Mouse (Mus musculus) left cerebral cortex, postnatal 4 days (tissue): ENCODE results near the gene Tmem254a. TPM values are rescaled to one million over a fixed set of nuclear protein-coding genes. Genes with fewer than 3 reads are reported as not detected.
"Not testable (repeated sequence)": the region's sequence is repeated elsewhere in the genome, so short reads cannot be mapped to it uniquely, and the experiment has no call there.

Source experiments
- DNase-seq: peaks from one replicate; pipeline ENCODE4 v3.0.0-alpha.2; 2022
- intact Hi-C: fragments of 180-260 bp; cut with DNase I; formaldehyde crosslinking; loops from one replicate; pipeline ENCODE4 v1.15.1; 2025
- total RNA-seq, 2 experiments: library from RNA; stranded (reverse); gene quantifications; 2 replicates each; pipeline ENCODE4 v1.2.3; 2021

Gene Tmem254a
- 10 to 100 TPM; 14.9 to 17.5 TPM for total RNA-seq

DNA sequence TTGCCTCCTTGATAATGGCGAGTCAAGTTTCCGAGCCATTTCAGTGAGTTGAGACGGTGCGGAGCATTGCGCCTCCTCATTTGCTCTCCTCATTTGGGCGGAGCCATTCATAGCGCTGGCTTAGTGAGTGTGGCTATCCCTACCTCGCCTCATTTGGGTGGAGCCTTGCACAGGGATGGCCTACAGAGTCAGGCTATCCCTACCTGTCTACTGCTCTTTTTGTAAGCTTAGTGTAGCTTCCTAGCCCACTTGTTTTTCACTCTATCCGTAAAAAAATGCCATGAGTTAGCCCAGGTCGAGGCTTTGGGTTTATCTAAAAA lies at the start of gene Tmem254a:
Tmem254a (minus strand) TSS at position 111 of the 320 bp plus-strand sequence.
- DNase-seq, intact Hi-C loops: not testable (repeated sequence)

DNA sequence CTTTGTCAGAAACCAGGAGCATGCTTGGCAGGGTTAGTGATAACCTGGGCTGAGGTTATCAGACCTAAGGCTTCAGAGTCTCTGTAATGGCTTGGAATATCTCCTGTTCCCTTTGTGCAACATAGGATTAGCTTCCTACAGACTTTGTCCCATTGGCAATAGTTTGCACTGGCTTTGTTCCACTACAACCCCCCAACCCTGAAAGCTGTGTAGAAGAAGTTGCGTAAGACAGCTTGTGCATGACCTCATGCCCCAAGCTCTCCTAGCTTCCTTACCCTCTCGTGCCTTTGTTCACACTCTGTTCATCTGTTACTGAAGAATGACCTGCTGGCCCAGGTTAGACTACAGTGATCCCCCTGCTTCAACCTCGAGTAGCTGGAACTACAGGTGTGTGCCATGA lies 30.4 kb upstream of the Tmem254a start:
- DNase-seq, intact Hi-C loops: not testable (repeated sequence)

DNA sequence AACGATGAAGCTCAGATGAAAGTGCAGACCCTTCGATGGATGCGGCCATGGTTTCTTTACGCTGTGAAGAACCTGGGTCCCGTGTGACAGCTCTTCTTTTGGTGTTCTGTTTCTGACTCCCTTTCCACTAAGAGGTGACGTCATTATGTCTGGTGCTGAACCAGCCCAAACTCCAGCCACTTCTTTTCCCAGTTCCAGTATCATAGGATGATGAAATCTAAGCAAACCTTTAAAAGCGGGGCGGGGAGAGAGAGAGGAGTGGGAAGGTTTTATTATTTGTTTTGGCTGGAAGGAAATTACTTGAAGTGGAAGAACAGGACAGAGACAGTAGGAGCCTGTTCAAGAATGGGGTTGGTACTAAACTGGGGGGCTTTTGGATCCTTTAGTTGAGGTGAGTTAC lies 10.5 kb upstream of the Tmem254a start, which contains the start of gene Cphx1:
Cphx1 (plus strand) TSS at position 301 of the 400 bp plus-strand sequence.
- intact Hi-C loops, DNase-seq: not testable (repeated sequence)

DNA sequence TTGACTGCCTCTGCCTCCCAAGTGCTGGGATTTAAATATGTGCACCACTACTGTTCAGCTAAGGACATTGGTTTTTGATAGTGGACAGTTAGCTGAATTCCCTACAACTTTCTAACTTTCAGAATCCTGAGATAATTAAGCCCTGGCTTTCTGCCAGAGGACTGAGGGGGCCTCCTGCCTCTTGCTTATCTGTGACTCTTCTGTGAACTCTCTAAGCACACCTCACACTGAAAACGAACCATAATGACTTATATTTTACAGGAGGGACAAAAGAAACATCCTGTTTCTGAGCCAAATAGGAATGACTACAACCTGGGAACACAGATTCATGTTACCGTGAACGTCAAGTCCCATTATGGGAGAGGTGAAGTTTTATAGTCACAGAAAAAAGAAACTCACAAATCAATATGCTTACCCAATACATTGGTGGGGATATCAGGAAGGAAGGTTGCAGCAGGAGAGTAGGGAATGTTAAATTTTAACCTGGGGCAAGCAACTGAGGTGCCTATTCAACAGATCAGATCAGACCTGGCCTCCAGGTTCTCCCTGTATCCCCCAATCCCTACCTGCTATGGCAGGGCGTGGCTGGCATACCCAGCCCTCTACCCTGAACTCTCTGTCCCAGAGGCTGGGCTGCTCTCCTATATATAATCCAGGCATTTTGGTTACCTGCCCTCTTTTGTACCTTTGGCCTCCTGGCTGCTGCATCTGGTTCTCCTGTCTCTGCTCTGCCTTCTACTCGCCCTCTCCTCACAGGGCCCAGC lies 9.6 kb upstream of the Tmem254a start:
- intact Hi-C loops, result not testable (repeated sequence)

DNA sequence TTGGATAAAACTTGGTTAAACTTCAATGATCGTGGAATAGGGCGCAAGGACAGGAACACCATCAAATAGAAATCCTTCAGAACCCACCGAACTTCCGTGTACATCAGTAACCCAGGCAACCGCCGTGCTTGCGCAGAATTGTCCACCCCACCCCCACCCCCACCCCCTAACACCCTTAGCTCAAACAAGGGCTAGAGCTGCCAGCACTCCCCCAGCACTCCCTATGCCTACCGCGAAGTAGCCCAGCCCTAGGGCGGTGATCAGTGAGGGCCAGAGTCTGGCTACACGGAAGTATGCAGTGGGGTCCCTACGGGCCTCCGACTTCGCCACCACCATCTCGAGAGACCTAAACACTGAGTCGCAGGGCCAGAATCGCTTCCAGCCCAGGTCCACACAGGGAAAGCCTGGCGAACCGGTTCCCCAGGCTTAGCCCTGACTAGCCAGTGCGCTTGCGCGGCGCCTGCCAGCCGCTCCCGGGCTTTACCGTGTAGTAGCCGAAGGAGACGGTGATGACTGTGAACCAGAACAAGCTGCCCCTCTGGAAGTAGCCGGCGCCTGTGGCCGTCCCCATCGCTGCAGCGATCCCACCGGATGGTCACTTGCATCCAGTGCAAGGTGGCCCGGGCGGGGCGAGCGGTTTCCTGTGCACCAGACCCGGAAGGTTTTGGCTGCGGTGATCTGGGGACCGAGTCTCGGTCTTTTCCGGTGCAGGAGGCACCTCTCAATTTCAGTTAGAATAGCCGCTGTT lies 484 bp downstream of the Tmem254a start:
- not testable (repeated sequence) for DNase-seq

More for the DNA sequence above, 9.6 kb upstream of the Tmem254a start:
- not testable (repeated sequence) for DNase-seq

DNA sequence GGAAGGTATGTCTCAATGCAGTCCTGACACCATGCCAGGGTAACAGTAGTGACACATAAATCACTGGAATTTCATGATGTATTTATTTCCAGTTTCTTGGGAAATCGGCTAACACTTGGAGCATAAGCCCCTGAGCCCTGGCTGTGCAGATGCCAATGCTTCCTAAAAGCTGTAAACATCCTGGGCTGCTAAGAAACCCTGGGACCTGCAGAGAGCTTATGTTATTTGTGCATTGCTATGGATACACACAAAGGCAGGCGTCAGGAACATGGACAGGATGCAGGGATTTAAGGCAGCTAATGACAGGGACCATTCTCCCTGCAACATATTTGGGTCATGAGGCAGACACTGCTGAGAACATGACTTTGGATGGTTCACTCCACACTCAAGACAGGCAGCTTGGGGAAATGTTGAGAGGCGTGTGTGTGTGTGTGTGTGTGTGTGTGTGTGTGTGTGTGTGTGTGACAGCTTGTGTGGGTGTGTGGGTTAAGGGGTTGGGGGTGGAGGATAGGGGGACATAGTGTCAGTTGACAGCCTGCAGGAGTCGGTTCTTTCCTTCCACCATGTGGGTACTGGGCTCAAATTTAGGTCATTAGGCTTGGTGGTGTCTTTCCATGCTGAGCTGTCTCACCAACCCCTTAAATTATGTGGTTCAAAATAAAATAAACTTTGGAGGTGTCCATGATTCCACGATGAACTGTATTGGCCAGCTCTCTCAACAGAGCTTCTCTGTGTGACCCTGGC lies 8.9 kb downstream of the Tmem254a start:
- intact Hi-C loops, DNase-seq: not testable (repeated sequence)

More for the DNA sequence above, 484 bp downstream of the Tmem254a start:
- intact Hi-C loops, result not testable (repeated sequence)

DNA sequence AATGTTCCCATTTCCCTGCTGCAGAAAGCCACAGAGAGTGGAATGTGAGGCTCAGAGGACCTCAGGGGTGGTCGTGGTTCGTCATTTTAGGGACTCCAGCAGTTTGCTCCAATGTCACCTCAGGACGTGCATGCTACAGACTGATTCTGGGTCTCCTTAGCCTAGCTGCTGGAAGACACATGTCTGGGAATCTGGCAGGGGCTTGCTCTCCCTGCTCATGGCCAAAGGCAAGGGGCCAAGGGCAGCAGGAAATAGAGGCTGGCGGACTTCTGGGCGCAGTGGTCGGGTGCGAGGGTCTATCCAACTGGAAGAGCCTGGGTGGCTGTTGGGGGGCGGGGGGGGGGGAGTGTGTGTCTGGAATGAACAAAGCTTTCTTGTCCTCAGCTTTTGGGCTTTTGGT lies 18.5 kb downstream of the Tmem254a start:
- intact Hi-C loops, DNase-seq: not testable (repeated sequence)

DNA sequence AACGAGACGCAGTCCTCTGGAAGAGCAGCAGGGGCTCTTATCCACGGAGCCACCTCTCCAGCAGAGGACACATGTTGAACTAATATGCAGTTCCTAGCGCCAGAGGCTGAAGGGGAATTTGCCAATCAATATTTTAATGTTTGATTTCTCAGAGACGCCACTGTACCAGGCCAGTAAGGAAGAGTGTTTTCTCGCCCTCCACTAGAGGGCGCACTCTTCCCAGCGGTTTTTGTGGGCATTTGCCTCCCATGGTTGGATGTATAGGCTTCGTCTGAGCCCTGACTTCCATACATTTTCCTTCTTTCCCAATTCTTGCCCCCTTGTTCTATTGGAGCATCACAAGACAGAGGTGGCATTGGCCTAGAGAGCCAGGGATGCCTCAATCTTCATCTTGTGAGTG lies 20.2 kb downstream of the Tmem254a start:
- intact Hi-C loops, DNase-seq: not testable (repeated sequence)

DNA sequence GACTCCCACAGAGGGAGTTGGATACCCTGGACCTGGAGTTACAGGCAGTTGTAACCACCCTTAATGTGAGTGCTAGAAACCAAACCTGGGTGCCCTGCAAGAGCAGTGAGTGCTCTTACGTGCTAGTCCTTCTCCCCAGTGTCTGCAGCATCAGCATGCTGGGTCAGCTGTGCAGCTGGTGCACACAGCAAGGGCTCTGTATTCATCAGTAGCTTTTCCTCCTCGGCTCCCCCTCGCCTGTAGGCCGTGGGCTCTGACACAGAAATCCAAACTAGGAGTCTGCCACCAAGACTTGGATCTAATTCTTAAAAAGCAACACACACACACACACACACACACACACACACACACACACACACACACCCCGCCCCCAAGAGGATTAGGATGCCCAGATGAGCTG lies 22.2 kb downstream of the Tmem254a start:
- DNase-seq, result peak; percentile 1
- intact Hi-C loops, result not testable (repeated sequence)

DNA sequence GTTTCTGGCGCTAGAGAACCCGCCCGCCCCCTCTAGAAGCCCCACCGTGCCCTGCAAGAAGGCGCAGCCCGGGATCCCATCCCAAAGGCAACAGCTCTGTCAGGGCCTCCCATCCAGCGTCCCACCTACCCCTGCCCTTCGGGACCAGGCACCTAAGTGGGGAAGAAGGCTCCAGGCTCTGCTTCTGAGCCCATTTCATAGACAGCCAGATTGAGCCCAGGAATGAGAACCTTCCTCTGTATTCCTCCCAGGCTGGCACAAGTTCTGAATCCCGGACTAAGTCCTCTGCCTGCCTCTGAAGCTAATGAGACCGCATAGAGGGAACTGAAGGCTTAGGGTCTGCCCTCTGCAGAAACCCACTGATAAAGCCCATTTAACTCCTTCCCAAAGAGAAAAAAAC lies 24.5 kb downstream of the Tmem254a start, which contains the start of gene Plac9a:
Plac9a (minus strand) TSS at position 101 of the 400 bp plus-strand sequence.
- DNase-seq, intact Hi-C loops: not testable (repeated sequence)

DNA sequence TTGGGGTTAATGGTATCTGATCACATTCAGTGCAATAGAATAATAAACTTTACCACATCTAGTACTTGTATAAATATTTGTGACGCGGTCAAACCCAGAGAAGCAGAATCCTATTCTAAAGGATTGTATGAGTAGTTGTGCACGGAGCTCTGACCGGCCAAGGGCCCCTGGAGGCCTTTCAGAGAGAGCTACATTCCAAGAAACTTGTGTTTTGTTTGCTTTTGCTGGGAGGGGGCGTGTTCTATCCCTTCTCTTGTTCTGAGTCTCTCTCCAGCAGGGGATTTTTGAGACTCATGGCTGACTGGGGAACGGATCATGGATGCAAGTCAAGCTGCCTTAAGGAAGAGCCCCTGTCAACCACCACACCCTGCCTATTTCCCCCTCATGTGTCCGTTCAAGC lies 31.8 kb downstream of the Tmem254a start:
- intact Hi-C loops, DNase-seq: not testable (repeated sequence)

DNA sequence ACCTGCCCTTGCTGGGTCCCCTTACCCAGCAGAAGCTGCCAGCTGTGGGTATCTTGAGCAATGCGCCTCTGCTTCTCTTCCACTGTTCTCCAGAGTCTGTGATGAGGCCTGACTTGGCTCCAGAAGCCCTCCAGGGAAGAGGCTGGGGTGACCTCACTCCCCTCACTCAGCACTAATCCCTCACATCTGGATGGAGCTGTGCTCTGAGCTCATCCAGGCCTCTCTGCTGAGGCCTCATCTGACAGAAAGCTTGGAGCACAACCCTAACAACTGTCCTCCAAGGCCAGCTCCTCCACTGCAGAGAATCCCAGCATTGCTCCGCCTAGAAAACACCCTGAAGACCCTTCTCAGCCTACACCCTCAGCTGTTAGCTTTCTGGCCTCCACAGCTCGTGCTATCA lies 32.9 kb downstream of the Tmem254a start:
- intact Hi-C loops, DNase-seq: not testable (repeated sequence)

DNA sequence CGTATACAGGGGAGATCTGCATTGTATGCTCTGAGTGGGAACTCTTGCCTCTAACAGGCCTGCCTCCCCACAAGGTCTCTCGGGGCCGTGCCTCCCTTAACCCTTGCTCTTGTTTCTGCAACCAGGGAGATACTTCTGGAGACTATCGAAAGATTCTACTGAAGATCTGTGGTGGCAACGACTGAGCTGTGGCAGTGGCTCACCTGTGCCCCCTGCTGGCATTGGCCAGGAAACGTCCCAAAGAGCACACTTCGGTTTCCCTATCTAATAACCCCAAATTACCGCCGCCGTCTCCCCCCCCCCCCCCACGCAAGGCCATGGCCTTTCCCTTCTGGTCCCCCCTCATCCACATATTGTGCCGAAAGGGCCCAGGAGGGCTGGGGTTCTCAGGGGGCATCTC lies 41.6 kb downstream of the Tmem254a start:
- intact Hi-C loops, DNase-seq: not testable (repeated sequence)

DNA sequence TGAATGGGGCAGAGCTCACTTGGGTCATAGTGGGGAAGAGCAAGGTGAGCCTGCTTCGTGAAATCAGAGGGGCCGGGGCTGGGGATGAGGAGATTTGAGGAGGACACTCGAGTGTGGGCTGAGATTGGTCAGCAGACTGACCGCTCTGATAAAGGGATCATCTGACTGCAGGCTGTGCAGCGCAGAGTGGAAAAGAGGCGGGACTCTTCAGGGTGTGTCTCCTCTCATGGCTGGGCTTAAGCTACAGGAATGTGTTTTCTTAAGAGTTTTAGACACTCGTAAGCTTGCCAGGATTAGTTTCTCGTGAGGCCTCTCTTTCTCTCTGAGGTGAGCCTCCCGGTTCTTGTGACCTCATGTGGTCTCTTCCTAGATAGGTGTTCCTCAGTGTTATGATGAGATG lies 45.7 kb downstream of the Tmem254a start:
- DNase-seq, result not testable (repeated sequence)

DNA sequence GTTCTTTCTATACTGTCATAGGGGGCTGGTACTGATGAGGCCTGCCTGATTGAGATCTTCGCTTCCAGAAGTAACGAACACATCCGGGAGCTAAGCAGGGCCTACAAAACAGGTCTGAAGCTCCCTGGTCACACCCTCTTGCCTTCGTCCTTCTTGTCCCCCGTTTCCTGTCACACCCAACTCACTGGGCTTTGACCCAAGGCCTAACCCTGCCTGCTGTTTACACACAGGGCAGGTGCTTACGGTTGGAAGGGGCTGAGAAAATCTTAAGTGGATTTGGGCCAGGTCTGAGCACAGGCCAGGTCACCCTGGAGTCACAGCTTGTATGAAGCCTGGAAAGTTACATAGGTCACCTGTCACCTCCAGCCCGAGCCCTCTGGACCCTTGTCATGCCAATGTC lies 50.8 kb downstream of the Tmem254a start:
- DNase-seq, intact Hi-C loops: not testable (repeated sequence)

More for the DNA sequence above, 45.7 kb downstream of the Tmem254a start:
- intact Hi-C loops, result not testable (repeated sequence)

Other genes with a start within 250 kb of the Tmem254a start
- gene Ppif, start 233.5 kb downstream of the Tmem254a start, total RNA-seq, result 10 to 100 TPM; 19.9 to 20.8 TPM
- gene Zcchc24, start 158.6 kb downstream of the Tmem254a start, total RNA-seq, result 10 to 100 TPM; 34.2 to 34.8 TPM
- 1 to 10 TPM; 7.3 to 9.2 TPM for gene Anxa11, start 85.5 kb downstream of the Tmem254a start, total RNA-seq
- gene Plac9a, start 24.6 kb downstream of the Tmem254a start, total RNA-seq, result 1 to 10 TPM in 1 of 2 experiments, not detected in 1; 1.0 TPM
- not detected for gene Cphx1, start 10.6 kb upstream of the Tmem254a start, total RNA-seq
- gene Duxbl1, start 50.9 kb upstream of the Tmem254a start, total RNA-seq, result 1 to 10 TPM; 1.5 to 3.0 TPM
- 1 to 10 TPM; 1.3 to 5.1 TPM for gene Gm9780, start 115.0 kb upstream of the Tmem254a start, total RNA-seq
- 10 to 100 TPM; 38.8 to 48.4 TPM for gene Tmem254c, start 139.7 kb upstream of the Tmem254a start, total RNA-seq
- not detected for gene Cphx2, start 153.8 kb upstream of the Tmem254a start, total RNA-seq
- not detected for gene Cphx3, start 154.6 kb upstream of the Tmem254a start, total RNA-seq
- gene Duxbl2, start 190.7 kb upstream of the Tmem254a start, total RNA-seq, result under 1 TPM; 0.66 to 0.72 TPM